Mouse (Mus musculus) heart, embryonic 12.5 days (tissue): ENCODE results near the gene Ninj2. TPM values are rescaled to one million over a fixed set of nuclear protein-coding genes. Genes with fewer than 3 reads are reported as not detected.

Experiments
- ATAC-seq: fragments of 200-750 bp; cut with Nextera tagmentation; 2 replicates; pipeline ENCODE4 v1.8.0; 2017; ENCODE audit warnings: moderate TSS enrichment, moderate library complexity; ENCODE audit not compliant: insufficient number of reproducible peaks, low FRiP score
- H3K27ac ChIP-seq: fragments of 300-500 bp; sonication (generic); 2 replicates; pipeline ENCODE4 v1.5.1; 2016; ENCODE audit warnings: mild to moderate bottlenecking, moderate library complexity; ENCODE audit not compliant: poor library complexity, severe bottlenecking
- H3K27me3 ChIP-seq: fragments of 300-500 bp; sonication (generic); replicated peaks from 2 replicates; pipeline ENCODE4 v1.6.1; 2016; ENCODE audit warnings: mild to moderate bottlenecking, moderate library complexity
- H3K36me3 ChIP-seq: fragments of 300-500 bp; sonication (generic); 2 replicates; pipeline ENCODE4 v1.6.1; 2016; ENCODE audit warnings: mild to moderate bottlenecking, moderate library complexity
- H3K4me1 ChIP-seq: fragments of 300-500 bp; sonication (generic); replicated peaks from 2 replicates; pipeline ENCODE4 v1.6.1; 2016; ENCODE audit warnings: mild to moderate bottlenecking
- H3K4me2 ChIP-seq: fragments of 300-500 bp; sonication (generic); 2 replicates; pipeline ENCODE4 v1.6.1; 2016; ENCODE audit warnings: mild to moderate bottlenecking, moderate library complexity
- H3K4me3 ChIP-seq: fragments of 300-500 bp; sonication (generic); 2 replicates; pipeline ENCODE4 v1.5.1; 2016; ENCODE audit warnings: mild to moderate bottlenecking
- H3K9ac ChIP-seq: fragments of 300-500 bp; sonication (generic); 2 replicates; pipeline ENCODE4 v1.6.1; 2016; ENCODE audit warnings: mild to moderate bottlenecking, moderate library complexity
- H3K9me3 ChIP-seq: fragments of 300-500 bp; sonication (generic); replicated peaks from 2 replicates; pipeline ENCODE4 v1.6.1; 2016; ENCODE audit warnings: mild to moderate bottlenecking, moderate library complexity
- WGBS: fragments of 180-500 bp; shearing (Covaris S2); methylation state at CpG from one replicate; pipeline ENCODE4 v1.1.7; 2016; 5-methylcytosine and 5-hydroxymethylcytosine counted together
- polyA plus RNA-seq: library from polyadenylated mRNA; unstranded; fragments of >200 nt; fragmentation: Nextera tagmentation; extraction: Ambion mirVana; gene quantifications from 2 replicates; pipeline ENCODE4 v1.2.1, GENCODE M21; 2016

The Ninj2 gene
- polyA plus RNA-seq, 1 experiment from 2014 or later, result not detected

- Histone ChIP-seq H3K4me1 (peaks cover 15% of the 10 kb centered on the region), H3K9ac (no peak overlapping the region), H3K4me2 (no peak overlapping the region), H3K27me3 (no peaks in the 10 kb centered on the region), H3K27ac (no peak overlapping the region), H3K9me3 (no peaks in the 10 kb centered on the region), H3K36me3 (no peaks in the 10 kb centered on the region), H3K4me3 (no peak overlapping the region)
- ATAC-seq, result no peak
- WGBS, result 30% methylated on average over 7 of the region's 7 CpGs
These were observed 142.7 kb downstream of the Ninj2 start for GRCm38 (mm10) chr6:120235874-120236273.

DNA sequence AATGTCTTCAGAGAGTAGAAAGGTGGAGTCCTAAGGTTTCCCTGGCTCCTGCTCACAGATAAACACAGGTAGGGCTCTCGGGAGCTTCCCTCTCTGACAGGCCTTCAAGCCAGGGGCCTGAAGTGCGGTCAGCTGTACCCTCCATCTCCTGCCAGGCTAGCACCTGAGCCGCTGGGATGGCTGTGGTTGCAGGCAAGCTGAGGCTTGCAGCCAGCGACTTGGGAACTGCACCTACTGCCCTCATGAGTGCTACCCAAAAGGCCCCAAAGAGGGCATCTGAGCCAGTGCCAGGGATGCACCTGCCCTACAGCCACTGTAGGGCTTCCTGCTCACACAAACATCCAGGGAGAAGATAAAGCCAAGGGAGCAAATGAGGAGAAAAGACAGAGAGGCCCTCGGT lies 147.3 kb downstream of the Ninj2 start:
- Histone ChIP-seq H3K36me3 (no peaks in the 10 kb centered on the region), H3K9ac (no peak overlapping the region), H3K4me3 (no peak overlapping the region), H3K27ac (no peak overlapping the region), H3K4me2 (no peak overlapping the region), H3K27me3 (no peaks in the 10 kb centered on the region), H3K9me3 (no peaks in the 10 kb centered on the region), H3K4me1 (peaks cover 10% of the 10 kb centered on the region)
- ATAC-seq, result no peak
- 68% methylated on average over 5 of the region's 5 CpGs for WGBS

GRCm38 (mm10) chr6:120241453-120241852 lies 148.3 kb downstream of the Ninj2 start:
- Histone ChIP-seq H3K36me3 (no peaks in the 10 kb centered on the region), H3K4me2 (no peak overlapping the region), H3K4me1 (no peaks in the 10 kb centered on the region; the same call in 1 of the 2 replicates), H3K4me3 (no peak overlapping the region), H3K9me3 (no peaks in the 10 kb centered on the region), H3K27me3 (no peaks in the 10 kb centered on the region), H3K9ac (no peak overlapping the region), H3K27ac (no peak overlapping the region)
- no peak for ATAC-seq
- 85% methylated on average over 12 of the region's 12 CpGs for WGBS

- ATAC-seq, result no peak
- WGBS, result 77% methylated on average over 8 of the region's 8 CpGs
- H3K27me3 ChIP-seq, result no peaks in the 10 kb centered on the region
- no peaks in the 10 kb centered on the region for H3K4me1 ChIP-seq
- H3K4me2 ChIP-seq, result no peak overlapping the region
- no peak overlapping the region for H3K4me3 ChIP-seq
- H3K9ac ChIP-seq, result no peak overlapping the region
- no peaks in the 10 kb centered on the region for H3K9me3 ChIP-seq
- H3K27ac ChIP-seq, result no peak overlapping the region
- H3K36me3 ChIP-seq, result no peaks in the 10 kb centered on the region
These were observed 149.4 kb downstream of the Ninj2 start for GRCm38 (mm10) chr6:120242530-120242929.

- H3K4me2 ChIP-seq, result no peak overlapping the region
- ATAC-seq, result no peak
- no peaks in the 10 kb centered on the region for H3K4me1 ChIP-seq
- no peak overlapping the region for H3K9ac ChIP-seq
- H3K36me3 ChIP-seq, result no peaks in the 10 kb centered on the region
- no peaks in the 10 kb centered on the region for H3K27me3 ChIP-seq
- WGBS, result 71% methylated on average over 8 of the region's 8 CpGs
- H3K27ac ChIP-seq, result no peak overlapping the region
- no peaks in the 10 kb centered on the region for H3K9me3 ChIP-seq
- no peak overlapping the region for H3K4me3 ChIP-seq
These were observed 150.1 kb downstream of the Ninj2 start for GRCm38 (mm10) chr6:120243250-120243649.

DNA sequence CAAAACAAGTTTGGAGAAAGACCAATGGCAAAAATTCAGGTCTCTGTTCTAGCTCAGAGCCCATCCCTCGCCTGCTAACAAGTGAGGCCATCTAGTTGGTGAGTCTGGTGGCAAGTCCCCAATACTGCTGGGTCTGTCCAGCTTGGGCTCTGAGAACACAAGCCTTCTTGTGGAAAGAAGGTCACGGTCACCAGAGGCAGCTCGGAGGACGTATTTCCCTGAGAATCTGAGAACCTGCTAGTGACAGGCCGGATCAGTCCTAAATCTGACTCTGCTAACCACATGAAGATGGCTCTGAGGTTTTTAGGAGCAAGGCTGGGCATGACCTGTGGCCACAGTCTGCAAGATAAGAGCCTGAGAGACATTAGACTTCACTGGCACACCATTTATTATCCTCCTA lies 153.5 kb downstream of the Ninj2 start:
- H3K4me2 ChIP-seq, result no peak overlapping the region
- no peak for ATAC-seq
- no peak overlapping the region for H3K9ac ChIP-seq
- no peaks in the 10 kb centered on the region for H3K9me3 ChIP-seq
- 84% methylated on average over 5 of the region's 5 CpGs for WGBS
- H3K27ac ChIP-seq, result no peak overlapping the region
- H3K27me3 ChIP-seq, result no peaks in the 10 kb centered on the region
- no peaks in the 10 kb centered on the region for H3K36me3 ChIP-seq
- no peak overlapping the region for H3K4me3 ChIP-seq
- H3K4me1 ChIP-seq, result no peaks in the 10 kb centered on the region

GRCm38 (mm10) chr6:120249831-120250230 lies 156.7 kb downstream of the Ninj2 start:
- Histone ChIP-seq H3K27me3 (no peaks in the 10 kb centered on the region), H3K9ac (no peak overlapping the region), H3K9me3 (no peaks in the 10 kb centered on the region), H3K27ac (no peak overlapping the region), H3K4me3 (no peak overlapping the region), H3K4me1 (no peaks in the 10 kb centered on the region), H3K36me3 (no peaks in the 10 kb centered on the region), H3K4me2 (no peak overlapping the region)
- 72% methylated on average over 5 of the region's 5 CpGs for WGBS
- ATAC-seq, result no peak

Other genes with a start within 250 kb of the Ninj2 start
- gene Erc1, start 245.2 kb upstream of the Ninj2 start, polyA plus RNA-seq, result 18.7 and 21.1 TPM in 2 replicates
- 13.5 and 15.9 TPM in 2 replicates for gene Rad52, start 190.7 kb upstream of the Ninj2 start, polyA plus RNA-seq
- gene Wnk1, start 54.7 kb upstream of the Ninj2 start, polyA plus RNA-seq, result 94.6 and 107 TPM in 2 replicates
- gene D330020A13Rik, start 201.0 kb downstream of the Ninj2 start, polyA plus RNA-seq, result 0.18 and 0.27 TPM in 2 replicates
- gene B4galnt3, start 201.2 kb downstream of the Ninj2 start, polyA plus RNA-seq, result 0.53 and 0.59 TPM in 2 replicates